Mouse (Mus musculus): ENCODE results near the gene H2-K1. TPM values are rescaled to one million over a fixed set of nuclear protein-coding genes. Genes with fewer than 3 reads are reported as not detected.

H2-K1 gene
- 848 TPM for polyA plus RNA-seq (2014; fragmentation: Illumina TruSeq; extraction: RNeasy Lipid Tissue Mini Kit (QIAGEN cat#74804); ENCODE audit: low read depth, low replicate concordance)

DNA sequence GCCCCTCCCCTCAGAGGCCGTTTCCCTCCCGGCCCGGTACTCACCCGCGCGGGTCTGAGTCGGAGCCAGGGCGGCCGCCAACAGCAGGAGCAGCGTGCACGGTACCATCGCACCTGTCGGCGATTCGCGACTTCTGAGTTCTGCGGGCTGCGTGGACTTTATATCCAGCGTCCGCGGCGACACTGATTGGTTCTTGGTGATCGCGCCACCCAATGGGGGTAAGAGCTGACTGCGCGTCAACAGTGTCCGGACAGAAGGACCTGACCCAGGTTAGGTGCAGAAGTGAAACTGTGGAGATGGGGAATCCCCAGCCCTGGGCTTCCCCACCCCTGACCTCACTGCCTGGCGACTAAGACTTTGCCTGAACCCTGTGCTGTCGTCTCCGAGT, at the start of gene H2-K1:
Gene H2-K1 (minus strand): TSS at position 198 of the 388 bp plus-strand sequence.

DNA sequence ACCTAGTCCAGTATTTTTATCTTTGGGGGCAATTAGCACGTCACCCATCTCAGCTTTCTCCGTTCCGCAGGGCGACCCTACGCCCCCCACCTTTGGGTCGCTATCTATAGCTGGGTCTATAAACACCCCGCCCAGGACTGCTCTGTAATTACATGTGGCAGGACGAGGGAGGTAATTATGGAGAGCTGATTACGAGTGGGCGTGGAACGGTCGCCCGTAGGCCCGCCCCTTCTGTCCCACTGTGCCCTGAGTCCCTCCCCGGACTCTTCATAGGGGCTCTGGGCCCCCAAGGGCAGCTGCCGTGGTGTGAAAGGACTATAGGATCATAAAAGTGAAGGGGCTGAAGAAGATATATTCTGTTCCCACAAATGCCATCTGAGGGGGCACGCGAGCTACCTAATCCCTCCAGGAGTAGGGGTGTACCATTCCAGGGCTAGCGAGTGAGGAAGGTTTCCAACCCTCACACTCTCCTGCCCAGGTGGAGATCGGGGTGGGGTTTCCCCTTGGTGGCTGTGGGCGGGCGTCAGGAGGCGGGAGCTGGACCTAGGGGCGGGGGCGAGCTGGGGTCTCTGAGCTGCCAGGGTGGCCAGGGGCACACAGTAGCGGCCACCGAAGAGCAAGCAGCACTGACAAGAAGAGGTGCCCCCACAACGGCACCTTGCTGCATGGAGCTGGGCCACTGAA, 38.9 kb upstream of the H2-K1 start, which contains the start of gene Col11a2:
Gene Col11a2 (plus strand): TSS at position 560 of the 684 bp plus-strand sequence.

DNA sequence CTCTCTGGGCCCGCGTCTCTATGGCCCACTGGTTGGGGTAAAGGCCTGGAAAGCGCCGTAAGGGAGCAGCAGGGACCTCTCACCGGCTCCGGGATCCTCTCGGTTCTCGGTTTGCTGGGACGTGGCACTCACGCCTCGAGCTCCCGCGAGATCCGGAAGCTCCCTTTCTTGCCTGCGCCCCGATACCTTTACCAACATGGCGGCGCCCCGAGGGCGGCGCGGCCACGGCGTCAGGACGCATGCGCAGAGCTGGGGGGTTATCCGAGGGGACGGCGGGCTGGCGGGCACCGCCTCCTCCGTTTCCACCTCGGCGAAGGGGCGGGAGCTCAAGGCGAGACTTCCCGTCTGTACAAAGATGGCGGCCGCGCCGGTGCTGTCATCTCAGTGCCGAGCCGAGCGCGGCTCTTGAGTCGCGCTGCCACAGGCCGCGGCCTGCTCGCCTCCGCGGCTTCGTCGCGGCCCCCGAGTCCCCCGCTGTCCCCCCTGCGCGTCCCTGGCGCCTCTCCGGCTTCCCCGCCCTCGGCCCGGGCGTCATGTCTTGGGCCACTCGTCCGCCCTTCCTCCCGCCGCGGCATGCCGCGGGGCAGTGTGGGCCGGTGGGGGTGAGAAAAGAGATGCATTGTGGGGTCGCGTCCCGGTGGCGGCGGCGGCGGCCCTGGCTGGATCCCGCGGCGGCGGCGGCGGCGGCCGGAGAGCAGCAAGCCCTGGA, 31.5 kb upstream of the H2-K1 start, which contains the start of the genes Slc39a7 and Rxrb:
Gene Slc39a7 (minus strand): TSS at position 218 of the 709 bp plus-strand sequence.
Gene Rxrb (plus strand): TSS at position 348 of the 709 bp plus-strand sequence.

DNA sequence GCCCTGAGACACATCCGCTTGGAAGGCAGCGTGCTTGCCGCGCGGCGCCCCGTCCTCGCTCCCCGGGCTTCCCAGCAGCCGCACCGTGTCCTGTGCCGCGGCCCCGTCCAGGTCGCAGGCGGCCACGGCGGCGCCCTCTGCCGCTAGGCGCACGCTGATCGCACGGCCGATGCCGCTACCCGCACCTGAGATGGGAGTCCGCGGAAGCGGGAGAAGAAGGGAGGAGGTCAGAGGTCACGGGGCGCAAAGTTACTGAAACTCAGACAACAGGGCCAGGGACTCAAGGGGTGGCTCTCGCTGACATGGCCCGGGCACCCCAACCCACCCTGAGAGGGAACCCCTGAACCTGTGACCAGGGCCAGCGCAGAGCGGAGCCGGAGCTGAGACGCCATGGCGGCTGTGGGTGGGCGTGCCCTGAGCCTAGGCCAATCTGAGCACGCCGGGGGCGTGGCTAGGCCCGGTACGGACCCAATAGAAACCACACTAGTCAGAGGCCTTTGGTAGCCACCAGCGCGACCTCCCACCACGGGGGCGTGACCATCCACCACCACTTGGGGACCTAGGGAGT, 27.6 kb upstream of the H2-K1 start, which contains the start of gene H2-Ke6:
Gene H2-Ke6 (minus strand): TSS at position 405 of the 568 bp plus-strand sequence.

DNA sequence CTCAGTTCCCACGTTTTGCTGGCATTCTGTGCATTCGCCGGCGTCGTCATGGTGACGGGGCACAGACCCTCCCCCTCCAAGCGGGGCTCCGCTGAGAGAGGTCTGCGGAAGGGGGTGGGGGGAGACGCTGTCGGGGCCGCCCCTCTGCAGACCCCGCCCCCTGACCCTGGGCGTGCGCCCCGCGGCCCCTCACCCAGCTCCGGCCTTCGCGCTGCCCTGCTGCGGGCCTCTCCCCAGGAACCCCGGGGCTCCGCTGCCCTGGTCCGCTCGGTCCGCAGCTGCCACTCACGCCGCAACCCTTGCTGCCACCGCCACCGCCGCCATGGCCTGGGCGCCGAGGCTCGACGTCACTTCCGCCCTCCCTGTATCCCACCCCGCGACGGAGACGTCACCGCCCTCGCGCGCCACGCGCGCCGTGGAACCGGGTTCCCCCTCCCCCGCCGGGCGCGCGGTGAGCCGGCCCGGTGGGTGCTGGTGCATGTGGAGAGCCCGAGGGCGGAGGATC, 24.2 kb upstream of the H2-K1 start, which contains the start of gene Ring1:
Gene Ring1 (minus strand): TSS at position 364 of the 505 bp plus-strand sequence.

DNA sequence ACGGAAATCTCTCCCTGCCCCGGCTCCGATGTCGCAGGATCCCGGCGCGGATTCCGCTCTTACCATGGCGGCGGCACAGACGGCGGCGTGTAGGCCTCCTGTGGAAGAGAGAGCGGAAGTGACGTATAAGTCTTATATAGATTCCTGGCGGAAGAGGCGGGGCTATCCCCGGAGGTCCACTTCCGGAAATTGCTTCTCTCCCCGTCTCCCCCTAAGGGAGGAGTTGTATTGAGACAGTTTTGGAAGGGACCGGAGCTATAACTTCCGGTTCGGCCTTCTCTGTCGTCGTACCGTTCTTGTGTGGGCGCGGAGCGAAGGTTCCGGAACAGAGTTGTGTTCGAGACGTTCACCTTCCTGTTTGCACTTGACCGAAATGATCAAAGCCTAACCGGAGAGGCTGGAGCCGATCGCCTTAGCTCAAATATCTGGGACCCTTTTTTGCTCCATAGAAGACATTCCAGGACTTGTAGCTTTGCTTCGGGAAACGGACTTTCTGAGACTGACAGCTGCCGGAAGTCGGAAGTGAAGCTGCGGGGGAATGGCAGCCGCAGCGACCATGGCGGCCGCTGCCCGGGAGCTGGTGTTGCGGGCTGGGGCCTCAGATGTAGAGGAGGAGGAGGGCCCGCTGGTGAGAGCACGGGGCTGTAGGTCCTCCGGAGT, 44.5 kb downstream of the H2-K1 start, which contains the start of the genes Vps52 and Rps18:
Gene Vps52 (plus strand): TSS at position 258 of the 660 bp plus-strand sequence.
Gene Rps18 (minus strand): TSS at position 447 of the 660 bp plus-strand sequence.

DNA sequence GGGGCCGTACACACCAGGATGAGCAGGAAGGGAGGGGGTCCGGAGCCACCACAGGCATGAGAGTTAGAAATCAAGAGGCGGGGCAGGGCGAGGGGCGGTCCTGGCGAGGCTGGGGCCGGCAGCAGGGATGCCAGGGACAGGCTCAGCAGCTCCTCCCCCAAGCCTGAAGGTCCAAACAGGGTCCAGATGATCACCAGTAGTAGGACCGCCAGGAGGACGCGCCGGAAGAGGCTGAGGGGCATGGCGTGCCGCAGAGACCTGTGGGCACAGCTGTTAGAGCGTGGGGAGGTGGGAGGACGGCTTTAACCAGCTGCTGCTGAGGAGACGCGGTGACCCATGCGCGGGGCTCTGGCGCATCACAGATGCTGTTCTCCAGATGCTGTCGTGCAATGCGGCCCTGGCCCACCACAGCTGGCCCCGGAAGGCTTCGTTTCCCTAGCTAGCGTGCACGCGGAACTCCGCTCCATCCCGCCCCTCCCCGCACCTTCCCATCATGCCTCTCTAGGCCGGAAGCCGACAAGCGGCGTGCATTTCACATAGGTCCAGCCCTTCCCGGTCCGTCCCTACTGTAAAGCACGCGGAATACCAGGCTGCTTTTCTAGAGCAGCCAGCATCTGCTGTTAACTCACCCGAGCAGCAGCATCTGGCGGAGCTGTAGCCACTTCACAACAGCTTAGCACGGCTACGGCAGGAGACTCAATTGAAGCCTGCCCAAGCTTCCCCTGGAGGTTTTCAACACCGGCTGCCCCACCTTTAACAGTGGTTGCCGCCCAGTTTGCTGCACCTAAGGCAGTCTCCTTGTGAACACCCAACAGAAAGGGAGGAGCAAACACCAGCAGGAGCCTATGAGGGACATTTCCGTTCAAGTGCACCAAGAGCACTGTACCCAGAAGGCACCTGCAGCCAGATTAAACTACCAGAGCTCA, 48.9 kb downstream of the H2-K1 start, which contains the start of gene B3galt4:
Gene B3galt4 (minus strand): TSS at position 468 of the 926 bp plus-strand sequence.

Other genes with a start within 250 kb of the H2-K1 start
- gene Rab11b, start 239.8 kb downstream of the H2-K1 start, polyA plus RNA-seq (2014; fragmentation: Illumina TruSeq; extraction: RNeasy Lipid Tissue Mini Kit (QIAGEN cat#74804); ENCODE audit: low read depth, low replicate concordance), result 9.3 TPM
- gene Angptl4, start 218.5 kb downstream of the H2-K1 start, polyA plus RNA-seq (2014; fragmentation: Illumina TruSeq; extraction: RNeasy Lipid Tissue Mini Kit (QIAGEN cat#74804); ENCODE audit: low read depth, low replicate concordance), result 8.0 TPM
- gene Kank3, start 189.8 kb downstream of the H2-K1 start, polyA plus RNA-seq (2014; fragmentation: Illumina TruSeq; extraction: RNeasy Lipid Tissue Mini Kit (QIAGEN cat#74804); ENCODE audit: low read depth, low replicate concordance), result 3.1 TPM
- gene Rps28, start 175.8 kb downstream of the H2-K1 start, polyA plus RNA-seq (2014; fragmentation: Illumina TruSeq; extraction: RNeasy Lipid Tissue Mini Kit (QIAGEN cat#74804); ENCODE audit: low read depth, low replicate concordance), result 37.1 TPM
- 24.4 TPM for gene Ndufa7, start 175.8 kb downstream of the H2-K1 start, polyA plus RNA-seq (2014; fragmentation: Illumina TruSeq; extraction: RNeasy Lipid Tissue Mini Kit (QIAGEN cat#74804); ENCODE audit: low read depth, low replicate concordance)
- 1.5 TPM for gene Cd320, start 157.3 kb downstream of the H2-K1 start, polyA plus RNA-seq (2014; fragmentation: Illumina TruSeq; extraction: RNeasy Lipid Tissue Mini Kit (QIAGEN cat#74804); ENCODE audit: low read depth, low replicate concordance)
- not detected for gene Gm7029, start 126.5 kb downstream of the H2-K1 start, polyA plus RNA-seq (2014; fragmentation: Illumina TruSeq; extraction: RNeasy Lipid Tissue Mini Kit (QIAGEN cat#74804); ENCODE audit: low read depth, low replicate concordance)
- not detected for gene Kifc1, start 109.7 kb downstream of the H2-K1 start, polyA plus RNA-seq (2014; fragmentation: Illumina TruSeq; extraction: RNeasy Lipid Tissue Mini Kit (QIAGEN cat#74804); ENCODE audit: low read depth, low replicate concordance)
- not detected for gene Platr17, start 95.2 kb downstream of the H2-K1 start, polyA plus RNA-seq (2014; fragmentation: Illumina TruSeq; extraction: RNeasy Lipid Tissue Mini Kit (QIAGEN cat#74804); ENCODE audit: low read depth, low replicate concordance)
- gene Daxx, start 90.9 kb downstream of the H2-K1 start, polyA plus RNA-seq (2014; fragmentation: Illumina TruSeq; extraction: RNeasy Lipid Tissue Mini Kit (QIAGEN cat#74804); ENCODE audit: low read depth, low replicate concordance), result 3.7 TPM
- 29.5 TPM for gene Tapbp, start 84.4 kb downstream of the H2-K1 start, polyA plus RNA-seq (2014; fragmentation: Illumina TruSeq; extraction: RNeasy Lipid Tissue Mini Kit (QIAGEN cat#74804); ENCODE audit: low read depth, low replicate concordance)
- 1.7 TPM for gene Zbtb22, start 84.4 kb downstream of the H2-K1 start, polyA plus RNA-seq (2014; fragmentation: Illumina TruSeq; extraction: RNeasy Lipid Tissue Mini Kit (QIAGEN cat#74804); ENCODE audit: low read depth, low replicate concordance)
- gene Rgl2, start 70.8 kb downstream of the H2-K1 start, polyA plus RNA-seq (2014; fragmentation: Illumina TruSeq; extraction: RNeasy Lipid Tissue Mini Kit (QIAGEN cat#74804); ENCODE audit: low read depth, low replicate concordance), result 0.64 TPM
- 12.6 TPM for gene Pfdn6, start 60.0 kb downstream of the H2-K1 start, polyA plus RNA-seq (2014; fragmentation: Illumina TruSeq; extraction: RNeasy Lipid Tissue Mini Kit (QIAGEN cat#74804); ENCODE audit: low read depth, low replicate concordance)
- 1.2 TPM for gene Wdr46, start 59.7 kb downstream of the H2-K1 start, polyA plus RNA-seq (2014; fragmentation: Illumina TruSeq; extraction: RNeasy Lipid Tissue Mini Kit (QIAGEN cat#74804); ENCODE audit: low read depth, low replicate concordance)
- gene B3galt4, start 48.9 kb downstream of the H2-K1 start, polyA plus RNA-seq (2014; fragmentation: Illumina TruSeq; extraction: RNeasy Lipid Tissue Mini Kit (QIAGEN cat#74804); ENCODE audit: low read depth, low replicate concordance), result not detected
- gene Vps52, start 44.5 kb downstream of the H2-K1 start, polyA plus RNA-seq (2014; fragmentation: Illumina TruSeq; extraction: RNeasy Lipid Tissue Mini Kit (QIAGEN cat#74804); ENCODE audit: low read depth, low replicate concordance), result 3.0 TPM
- 51.8 TPM for gene Rps18, start 44.3 kb downstream of the H2-K1 start, polyA plus RNA-seq (2014; fragmentation: Illumina TruSeq; extraction: RNeasy Lipid Tissue Mini Kit (QIAGEN cat#74804); ENCODE audit: low read depth, low replicate concordance)
- gene Ring1, start 24.3 kb upstream of the H2-K1 start, polyA plus RNA-seq (2014; fragmentation: Illumina TruSeq; extraction: RNeasy Lipid Tissue Mini Kit (QIAGEN cat#74804); ENCODE audit: low read depth, low replicate concordance), result 1.8 TPM
- gene H2-Ke6, start 27.7 kb upstream of the H2-K1 start, polyA plus RNA-seq (2014; fragmentation: Illumina TruSeq; extraction: RNeasy Lipid Tissue Mini Kit (QIAGEN cat#74804); ENCODE audit: low read depth, low replicate concordance), result 13.3 TPM
- gene Slc39a7, start 31.3 kb upstream of the H2-K1 start, polyA plus RNA-seq (2014; fragmentation: Illumina TruSeq; extraction: RNeasy Lipid Tissue Mini Kit (QIAGEN cat#74804); ENCODE audit: low read depth, low replicate concordance), result 3.2 TPM
- 1.4 TPM for gene Rxrb, start 31.5 kb upstream of the H2-K1 start, polyA plus RNA-seq (2014; fragmentation: Illumina TruSeq; extraction: RNeasy Lipid Tissue Mini Kit (QIAGEN cat#74804); ENCODE audit: low read depth, low replicate concordance)
- gene Col11a2, start 39.1 kb upstream of the H2-K1 start, polyA plus RNA-seq (2014; fragmentation: Illumina TruSeq; extraction: RNeasy Lipid Tissue Mini Kit (QIAGEN cat#74804); ENCODE audit: low read depth, low replicate concordance), result not detected
- gene H2-Oa, start 92.0 kb upstream of the H2-K1 start, polyA plus RNA-seq (2014; fragmentation: Illumina TruSeq; extraction: RNeasy Lipid Tissue Mini Kit (QIAGEN cat#74804); ENCODE audit: low read depth, low replicate concordance), result not detected
- gene H2-DMa, start 119.2 kb upstream of the H2-K1 start, polyA plus RNA-seq (2014; fragmentation: Illumina TruSeq; extraction: RNeasy Lipid Tissue Mini Kit (QIAGEN cat#74804); ENCODE audit: low read depth, low replicate concordance), result 1.2 TPM
- gene Brd2, start 122.3 kb upstream of the H2-K1 start, polyA plus RNA-seq (2014; fragmentation: Illumina TruSeq; extraction: RNeasy Lipid Tissue Mini Kit (QIAGEN cat#74804); ENCODE audit: low read depth, low replicate concordance), result 94.0 TPM
- gene H2-DMb2, start 143.0 kb upstream of the H2-K1 start, polyA plus RNA-seq (2014; fragmentation: Illumina TruSeq; extraction: RNeasy Lipid Tissue Mini Kit (QIAGEN cat#74804); ENCODE audit: low read depth, low replicate concordance), result 0.64 TPM
- gene H2-DMb1, start 152.7 kb upstream of the H2-K1 start, polyA plus RNA-seq (2014; fragmentation: Illumina TruSeq; extraction: RNeasy Lipid Tissue Mini Kit (QIAGEN cat#74804); ENCODE audit: low read depth, low replicate concordance), result 2.6 TPM
- gene Tap1, start 187.2 kb upstream of the H2-K1 start, polyA plus RNA-seq (2014; fragmentation: Illumina TruSeq; extraction: RNeasy Lipid Tissue Mini Kit (QIAGEN cat#74804); ENCODE audit: low read depth, low replicate concordance), result 2.8 TPM
- 6.2 TPM for gene Psmb9, start 187.4 kb upstream of the H2-K1 start, polyA plus RNA-seq (2014; fragmentation: Illumina TruSeq; extraction: RNeasy Lipid Tissue Mini Kit (QIAGEN cat#74804); ENCODE audit: low read depth, low replicate concordance)
- 3.0 TPM for gene Psmb8, start 197.4 kb upstream of the H2-K1 start, polyA plus RNA-seq (2014; fragmentation: Illumina TruSeq; extraction: RNeasy Lipid Tissue Mini Kit (QIAGEN cat#74804); ENCODE audit: low read depth, low replicate concordance)
- 1.1 TPM for gene Tap2, start 203.2 kb upstream of the H2-K1 start, polyA plus RNA-seq (2014; fragmentation: Illumina TruSeq; extraction: RNeasy Lipid Tissue Mini Kit (QIAGEN cat#74804); ENCODE audit: low read depth, low replicate concordance)
- gene H2-Ob, start 238.6 kb upstream of the H2-K1 start, polyA plus RNA-seq (2014; fragmentation: Illumina TruSeq; extraction: RNeasy Lipid Tissue Mini Kit (QIAGEN cat#74804); ENCODE audit: low read depth, low replicate concordance), result 1.2 TPM